Mouse (Mus musculus) midbrain, embryonic 12.5 days (tissue): ENCODE data around the gene Tmod1. TPM values are rescaled to one million over a fixed set of nuclear protein-coding genes. Genes with fewer than 3 reads are reported as not detected.
A peak's percentile ranks its signal among the peaks of the same experiment; 100 is the strongest.

ENCODE experiments used
- ATAC-seq: fragments of 200-750 bp; cut with Nextera tagmentation; 2 replicates; pipeline ENCODE4 v1.8.0; 2017; ENCODE audit warnings: low read depth, moderate TSS enrichment, moderate library complexity; ENCODE audit not compliant: low FRiP score
- H3K27ac ChIP-seq: fragments of 300-500 bp; sonication (generic); replicated peaks from 2 replicates; pipeline ENCODE4 v1.5.1; 2016; ENCODE audit warnings: mild to moderate bottlenecking
- H3K27me3 ChIP-seq: fragments of 300-500 bp; sonication (generic); 2 replicates; pipeline ENCODE4 v1.6.1; 2016; ENCODE audit warnings: mild to moderate bottlenecking
- H3K36me3 ChIP-seq: fragments of 300-500 bp; sonication (generic); 2 replicates; pipeline ENCODE4 v1.6.1; 2016
- H3K4me1 ChIP-seq: fragments of 300-500 bp; sonication (generic); 2 replicates; pipeline ENCODE4 v1.6.1; 2016
- H3K4me2 ChIP-seq: fragments of 300-500 bp; sonication (generic); replicated peaks from 2 replicates; pipeline ENCODE4 v1.6.1; 2016; ENCODE audit warnings: mild to moderate bottlenecking, moderate library complexity
- H3K4me3 ChIP-seq: fragments of 300-500 bp; sonication (generic); 2 replicates; pipeline ENCODE4 v1.5.1; 2016; ENCODE audit warnings: mild to moderate bottlenecking
- H3K9ac ChIP-seq: fragments of 300-500 bp; sonication (generic); replicated peaks from 2 replicates; pipeline ENCODE4 v1.6.1; 2016; ENCODE audit warnings: mild to moderate bottlenecking, moderate library complexity
- H3K9me3 ChIP-seq: fragments of 300-500 bp; sonication (generic); 2 replicates; pipeline ENCODE4 v1.6.1; 2016; ENCODE audit warnings: mild to moderate bottlenecking
- WGBS: fragments of 180-500 bp; shearing (Covaris S2); methylation state at CpG from one replicate; pipeline ENCODE4 v1.1.7; 2016; 5-methylcytosine and 5-hydroxymethylcytosine counted together
- polyA plus RNA-seq: library from polyadenylated mRNA; unstranded; fragments of >200 nt; fragmentation: Nextera tagmentation; extraction: Ambion mirVana; gene quantifications from 2 replicates; pipeline ENCODE4 v1.2.1, GENCODE M21; 2016

The Tmod1 gene
- polyA plus RNA-seq, 1 experiment from 2014 or later, result 1.7 TPM

GRCm38 (mm10) chr4:46033197-46033596 lies 5.5 kb upstream of the Tmod1 start:
- ATAC-seq, result no peak
- WGBS, result 92% methylated on average over 2 of the region's 2 CpGs
- H3K4me3 ChIP-seq, result no peak overlapping the region
- H3K27me3 ChIP-seq, result peaks cover 22% of the 10 kb centered on the region
- no peak overlapping the region for H3K9ac ChIP-seq
- H3K36me3 ChIP-seq, result no peaks in the 10 kb centered on the region
- no peak overlapping the region for H3K27ac ChIP-seq
- H3K4me1 ChIP-seq, result no peaks in the 10 kb centered on the region
- H3K4me2 ChIP-seq, result no peak overlapping the region
- H3K9me3 ChIP-seq, result no peaks in the 10 kb centered on the region

GRCm38 (mm10) chr4:46038591-46038891 lies 194 bp upstream of the Tmod1 start:
- ATAC-seq, result no peak
- Histone ChIP-seq H3K36me3 (no peaks in the 10 kb centered on the region), H3K9me3 (no peaks in the 10 kb centered on the region), H3K9ac (peak overlapping the region; percentile 60; the same call in 1 of the 2 replicates), H3K4me3 (peak overlapping the region; percentile 56), H3K4me1 (peaks cover 27% of the 10 kb centered on the region), H3K4me2 (peak overlapping the region; percentile 99), H3K27ac (no peak overlapping the region), H3K27me3 (peaks cover 54% of the 10 kb centered on the region)
- 10% methylated on average over 12 of the region's 12 CpGs for WGBS

- peak overlapping the region; percentile 99; the same call in 1 of the 2 replicates for H3K4me2 ChIP-seq
- ATAC-seq, result no peak
- H3K4me1 ChIP-seq, result peaks cover 27% of the 10 kb centered on the region
- peaks cover 54% of the 10 kb centered on the region for H3K27me3 ChIP-seq
- 14% methylated on average over 6 of the region's 6 CpGs for WGBS
- no peaks in the 10 kb centered on the region for H3K36me3 ChIP-seq
- H3K9me3 ChIP-seq, result no peaks in the 10 kb centered on the region
- peak overlapping the region; percentile 56 for H3K4me3 ChIP-seq
- no peak overlapping the region for H3K9ac ChIP-seq
- no peak overlapping the region for H3K27ac ChIP-seq
Observed at GRCm38 (mm10) chr4:46039899-46040298, 1.2 kb downstream of the Tmod1 start.

- Histone ChIP-seq H3K4me2 (no peak overlapping the region), H3K27ac (no peak overlapping the region), H3K27me3 (peaks cover 50% of the 10 kb centered on the region), H3K4me1 (peaks cover 27% of the 10 kb centered on the region), H3K9ac (no peak overlapping the region), H3K4me3 (no peak overlapping the region), H3K9me3 (no peaks in the 10 kb centered on the region), H3K36me3 (no peaks in the 10 kb centered on the region)
- no peak for ATAC-seq
- WGBS, result 25% methylated on average over 9 of the region's 9 CpGs
Observed at GRCm38 (mm10) chr4:46040594-46041192, 2.0 kb downstream of the Tmod1 start.

- ATAC-seq, result no peak
- peaks cover 45% of the 10 kb centered on the region for H3K27me3 ChIP-seq
- H3K4me2 ChIP-seq, result no peak overlapping the region
- peaks cover 27% of the 10 kb centered on the region for H3K4me1 ChIP-seq
- WGBS, result 26% methylated on average over 7 of the region's 7 CpGs
- H3K9ac ChIP-seq, result no peak overlapping the region
- H3K36me3 ChIP-seq, result no peaks in the 10 kb centered on the region
- no peak overlapping the region for H3K27ac ChIP-seq
- no peaks in the 10 kb centered on the region for H3K9me3 ChIP-seq
- H3K4me3 ChIP-seq, result no peak overlapping the region
Observed at GRCm38 (mm10) chr4:46041761-46042504, 3.2 kb downstream of the Tmod1 start.

GRCm38 (mm10) chr4:46042505-46042850 lies 3.7 kb downstream of the Tmod1 start:
- Histone ChIP-seq H3K27me3 (peaks cover 39% of the 10 kb centered on the region), H3K4me2 (no peak overlapping the region)

GRCm38 (mm10) chr4:46043361-46043760 lies 4.6 kb downstream of the Tmod1 start:
- no peak for ATAC-seq
- WGBS, result 88% methylated on average over 8 of the region's 8 CpGs
- H3K4me2 ChIP-seq, result no peak overlapping the region

More at GRCm38 (mm10) chr4:46042505-46042850, 3.7 kb downstream of the Tmod1 start:
- no peak overlapping the region for H3K4me3 ChIP-seq
- H3K9me3 ChIP-seq, result no peaks in the 10 kb centered on the region
- no peak overlapping the region for H3K27ac ChIP-seq
- no peak for ATAC-seq
- H3K36me3 ChIP-seq, result no peaks in the 10 kb centered on the region
- peaks cover 27% of the 10 kb centered on the region for H3K4me1 ChIP-seq
- WGBS, result 38% methylated on average over 5 of the region's 5 CpGs
- no peak overlapping the region for H3K9ac ChIP-seq

GRCm38 (mm10) chr4:46047971-46048370 lies 9.2 kb downstream of the Tmod1 start:
- Histone ChIP-seq H3K27me3 (no peaks in the 10 kb centered on the region; the same call in none of the 2 replicates), H3K4me1 (no peaks in the 10 kb centered on the region), H3K9ac (no peak overlapping the region), H3K4me2 (no peak overlapping the region), H3K27ac (no peak overlapping the region), H3K36me3 (no peaks in the 10 kb centered on the region), H3K4me3 (no peak overlapping the region), H3K9me3 (no peaks in the 10 kb centered on the region)
- 84% methylated on average over 4 of the region's 4 CpGs for WGBS
- no peak for ATAC-seq

More at GRCm38 (mm10) chr4:46043361-46043760, 4.6 kb downstream of the Tmod1 start:
- peaks cover 31% of the 10 kb centered on the region for H3K27me3 ChIP-seq
- H3K4me3 ChIP-seq, result no peak overlapping the region
- H3K4me1 ChIP-seq, result peaks cover 27% of the 10 kb centered on the region
- H3K27ac ChIP-seq, result no peak overlapping the region
- no peak overlapping the region for H3K9ac ChIP-seq
- H3K9me3 ChIP-seq, result no peaks in the 10 kb centered on the region
- H3K36me3 ChIP-seq, result no peaks in the 10 kb centered on the region

- Histone ChIP-seq H3K9me3 (no peaks in the 10 kb centered on the region), H3K9ac (no peak overlapping the region), H3K4me1 (no peaks in the 10 kb centered on the region), H3K27me3 (no peaks in the 10 kb centered on the region; the same call in none of the 2 replicates), H3K4me3 (no peak overlapping the region), H3K27ac (no peak overlapping the region), H3K36me3 (no peaks in the 10 kb centered on the region), H3K4me2 (no peak overlapping the region)
- ATAC-seq, result no peak
- WGBS, result 84% methylated on average over 7 of the region's 7 CpGs
Observed at GRCm38 (mm10) chr4:46048418-46048817, 9.7 kb downstream of the Tmod1 start.

- no peak overlapping the region for H3K4me2 ChIP-seq
- no peak overlapping the region for H3K4me3 ChIP-seq
- H3K9ac ChIP-seq, result no peak overlapping the region
- no peak overlapping the region for H3K27ac ChIP-seq
- ATAC-seq, result no peak
- H3K4me1 ChIP-seq, result no peaks in the 10 kb centered on the region
- H3K9me3 ChIP-seq, result peaks cover 5% of the 10 kb centered on the region; the same call in 1 of the 2 replicates
- no peaks in the 10 kb centered on the region for H3K27me3 ChIP-seq
- H3K36me3 ChIP-seq, result no peaks in the 10 kb centered on the region
- WGBS, result 90% methylated on average over 9 of the region's 9 CpGs
Observed at GRCm38 (mm10) chr4:46053323-46054107, 14.8 kb downstream of the Tmod1 start.

- Histone ChIP-seq H3K27me3 (no peaks in the 10 kb centered on the region), H3K9ac (no peak overlapping the region), H3K4me1 (no peaks in the 10 kb centered on the region), H3K27ac (no peak overlapping the region), H3K9me3 (peaks cover 5% of the 10 kb centered on the region; the same call in 1 of the 2 replicates), H3K4me3 (no peak overlapping the region), H3K36me3 (no peaks in the 10 kb centered on the region), H3K4me2 (no peak overlapping the region)
- no peak for ATAC-seq
- WGBS, result 91% methylated on average over 5 of the region's 5 CpGs
Observed at GRCm38 (mm10) chr4:46056163-46056562, 17.4 kb downstream of the Tmod1 start.
